Mouse (Mus musculus) forebrain, embryonic 15.5 days (tissue): ENCODE data around the gene Dapp1. TPM values are rescaled to one million over a fixed set of nuclear protein-coding genes. Genes with fewer than 3 reads are reported as not detected.

ENCODE experiments used
- ATAC-seq: fragments of 200-750 bp; cut with Nextera tagmentation; replicated peaks from 2 replicates; pipeline ENCODE4 v1.8.0; 2017; ENCODE audit warnings: mild to moderate bottlenecking, moderate TSS enrichment, moderate library complexity
- H3K27ac ChIP-seq: fragments of 300-500 bp; sonication (generic); replicated peaks from 2 replicates; pipeline ENCODE4 v1.5.1; 2015; ENCODE audit warnings: mild to moderate bottlenecking, inconsistent platforms
- H3K27me3 ChIP-seq: fragments of 300-500 bp; sonication (generic); 2 replicates; pipeline ENCODE4 v1.6.1; 2015; ENCODE audit warnings: inconsistent platforms
- H3K36me3 ChIP-seq: fragments of 300-500 bp; sonication (generic); 2 replicates; pipeline ENCODE4 v1.6.1; 2015; ENCODE audit warnings: mild to moderate bottlenecking, inconsistent platforms
- H3K4me1 ChIP-seq: fragments of 300-500 bp; sonication (generic); 2 replicates; pipeline ENCODE4 v1.6.1; 2015; ENCODE audit warnings: inconsistent platforms
- H3K4me2 ChIP-seq: fragments of 300-500 bp; sonication (generic); replicated peaks from 2 replicates; pipeline ENCODE4 v1.6.1; 2015; ENCODE audit warnings: mild to moderate bottlenecking, inconsistent platforms
- H3K4me3 ChIP-seq: fragments of 300-500 bp; sonication (generic); 2 replicates; pipeline ENCODE4 v1.5.1; 2015; ENCODE audit warnings: mild to moderate bottlenecking, inconsistent platforms
- H3K9ac ChIP-seq: fragments of 300-500 bp; sonication (generic); replicated peaks from 2 replicates; pipeline ENCODE4 v1.6.1; 2015; ENCODE audit warnings: mild to moderate bottlenecking, inconsistent platforms
- H3K9me3 ChIP-seq: fragments of 300-500 bp; sonication (generic); 2 replicates; pipeline ENCODE4 v1.6.1; 2016; ENCODE audit warnings: inconsistent platforms
- WGBS: fragments of 180-500 bp; shearing (Covaris S2); methylation state at CpG from one replicate; pipeline ENCODE4 v1.1.7; 2015; ENCODE audit warnings: mixed read lengths; 5-methylcytosine and 5-hydroxymethylcytosine counted together
- polyA plus RNA-seq: library from polyadenylated mRNA; unstranded; fragments of >200 nt; fragmentation: Nextera tagmentation; extraction: Ambion mirVana; gene quantifications from 2 replicates; pipeline ENCODE4 v1.2.1, GENCODE M21; 2015

Gene Dapp1
- polyA plus RNA-seq, 1 experiment from 2014 or later: 4.3 TPM

DNA sequence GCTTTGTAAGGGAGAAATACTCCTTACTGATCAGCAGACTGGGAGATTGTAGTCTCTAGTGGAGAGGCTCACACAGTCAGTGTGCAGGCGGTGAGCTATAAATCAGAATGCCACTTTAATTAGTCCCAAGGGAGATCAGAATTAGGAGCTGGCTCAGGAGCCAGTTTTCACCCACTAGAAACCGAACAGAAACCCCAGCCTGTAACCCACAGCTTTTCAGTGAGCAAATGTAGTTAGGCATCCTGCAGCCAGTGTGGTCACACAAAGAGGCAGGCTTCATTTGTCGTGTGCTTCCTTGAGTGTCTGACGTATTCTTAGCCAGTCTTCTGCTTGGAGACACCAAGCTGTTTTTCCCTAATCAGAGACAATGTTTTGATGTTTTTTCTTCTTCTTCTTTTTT, 85.0 kb downstream of the Dapp1 start:
- H3K27ac ChIP-seq: no peak overlapping the region
- H3K36me3 ChIP-seq: peaks cover 14% of the 10 kb centered on the region
- H3K4me1 ChIP-seq: no peaks in the 10 kb centered on the region
- H3K27me3 ChIP-seq: no peaks in the 10 kb centered on the region
- H3K9me3 ChIP-seq: no peaks in the 10 kb centered on the region
- ATAC-seq: no peak
- H3K4me2 ChIP-seq: no peak overlapping the region
- 78% methylated on average over 4 of the region's 4 CpGs for WGBS
- H3K9ac ChIP-seq: no peak overlapping the region
- no peak overlapping the region for H3K4me3 ChIP-seq

DNA sequence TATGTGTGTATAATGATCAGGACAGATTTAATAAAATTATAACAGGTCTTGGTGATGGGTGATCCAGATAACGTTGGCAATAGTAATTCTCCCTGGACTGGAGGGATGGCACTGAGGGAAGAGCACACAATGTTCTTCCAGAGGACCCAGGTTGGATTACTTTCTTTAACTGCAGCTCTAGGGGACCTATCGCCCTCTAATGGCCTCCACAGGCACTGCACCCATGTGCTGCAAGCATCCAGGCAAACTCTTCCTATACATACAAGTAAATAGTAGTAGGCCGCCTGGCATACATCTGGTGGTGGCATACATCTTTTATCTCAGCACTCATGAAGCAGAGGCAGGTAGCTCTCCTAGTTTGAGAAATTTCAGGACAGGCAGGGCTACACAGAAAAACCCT, 86.1 kb downstream of the Dapp1 start:
- H3K9me3 ChIP-seq: no peaks in the 10 kb centered on the region
- no peak overlapping the region for H3K9ac ChIP-seq
- no peak overlapping the region for H3K4me3 ChIP-seq
- peaks cover 14% of the 10 kb centered on the region for H3K36me3 ChIP-seq
- WGBS: 93% methylated on average over 3 of the region's 3 CpGs
- H3K27me3 ChIP-seq: no peaks in the 10 kb centered on the region
- no peak overlapping the region for H3K4me2 ChIP-seq
- ATAC-seq: no peak
- H3K4me1 ChIP-seq: no peaks in the 10 kb centered on the region
- no peak overlapping the region for H3K27ac ChIP-seq

DNA sequence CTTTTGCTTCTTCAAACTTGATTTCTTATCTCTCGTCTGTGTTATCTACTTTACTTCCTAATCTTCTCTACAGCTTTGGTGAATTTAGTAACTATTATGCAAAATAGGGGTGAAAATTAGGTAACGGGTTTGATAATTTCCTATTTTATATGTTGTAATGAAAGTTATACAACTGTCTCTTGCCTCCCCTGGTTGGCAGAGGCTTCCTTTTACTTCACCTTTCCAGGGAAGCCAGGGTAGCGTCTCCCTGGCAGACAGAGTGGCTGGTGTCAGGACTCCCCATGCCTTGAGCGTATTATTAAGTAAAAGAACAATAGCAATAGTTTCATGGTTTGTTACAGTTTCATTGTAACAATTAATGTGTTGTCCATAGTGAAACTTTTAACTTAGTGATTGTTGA, 87.6 kb downstream of the Dapp1 start:
- H3K27me3 ChIP-seq: no peaks in the 10 kb centered on the region
- no peak overlapping the region for H3K27ac ChIP-seq
- H3K36me3 ChIP-seq: peaks cover 23% of the 10 kb centered on the region
- H3K4me1 ChIP-seq: no peaks in the 10 kb centered on the region
- H3K9me3 ChIP-seq: no peaks in the 10 kb centered on the region
- H3K9ac ChIP-seq: no peak overlapping the region
- no peak for ATAC-seq
- 83% methylated on average over 4 of the region's 4 CpGs for WGBS
- no peak overlapping the region for H3K4me3 ChIP-seq
- no peak overlapping the region for H3K4me2 ChIP-seq

DNA sequence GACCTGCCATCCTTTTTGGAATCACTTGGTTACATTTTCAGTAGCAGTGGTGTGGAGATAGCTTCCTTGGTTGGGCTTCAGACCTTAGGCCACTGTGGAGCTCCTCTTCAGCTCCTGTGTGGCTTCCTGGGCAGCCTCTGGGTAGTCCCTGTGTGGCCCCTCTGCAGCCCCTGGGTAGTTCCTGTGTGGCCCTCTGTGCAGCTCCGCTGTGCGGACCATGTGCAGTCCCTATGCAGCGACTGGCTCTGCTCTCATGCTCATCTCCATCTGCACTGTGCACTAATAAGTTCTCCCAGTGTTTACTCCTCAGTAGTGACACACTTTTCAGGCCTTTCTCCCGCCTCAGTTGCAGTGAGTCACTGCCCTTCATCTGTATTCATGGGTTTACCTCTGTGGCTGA, 89.2 kb downstream of the Dapp1 start:
- Histone ChIP-seq H3K4me3 (no peak overlapping the region), H3K27ac (no peak overlapping the region), H3K36me3 (peaks cover 23% of the 10 kb centered on the region), H3K27me3 (no peaks in the 10 kb centered on the region), H3K9ac (no peak overlapping the region), H3K4me1 (peaks cover 6% of the 10 kb centered on the region; the same call in 1 of the 2 replicates), H3K9me3 (no peaks in the 10 kb centered on the region), H3K4me2 (no peak overlapping the region)
- ATAC-seq: no peak
- WGBS: 73% methylated on average over 4 of the region's 4 CpGs

DNA sequence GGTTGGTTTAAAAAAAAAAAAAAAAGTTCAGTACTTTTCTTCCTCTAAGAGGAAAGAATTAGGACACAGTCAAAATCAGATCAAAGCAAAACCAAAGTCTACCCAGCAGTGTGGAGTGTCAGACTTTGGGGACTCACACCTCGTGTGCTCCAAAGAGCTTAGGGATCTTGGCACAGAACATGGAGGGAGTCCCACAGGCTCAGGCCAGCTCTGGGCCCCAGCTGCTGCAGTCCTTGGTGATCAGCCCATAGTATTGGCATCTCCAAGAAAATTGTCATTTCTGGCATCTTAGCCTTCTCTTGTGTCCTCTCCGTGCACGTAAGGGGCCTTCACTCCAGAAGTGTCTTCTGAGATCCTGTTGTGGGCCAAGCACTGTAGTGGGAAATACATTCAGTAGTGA, 90.3 kb downstream of the Dapp1 start:
- Histone ChIP-seq H3K9ac (no peak overlapping the region), H3K4me1 (peaks cover 6% of the 10 kb centered on the region; the same call in 1 of the 2 replicates), H3K27me3 (no peaks in the 10 kb centered on the region), H3K36me3 (peaks cover 23% of the 10 kb centered on the region), H3K9me3 (no peaks in the 10 kb centered on the region), H3K4me3 (no peak overlapping the region), H3K4me2 (no peak overlapping the region), H3K27ac (no peak overlapping the region)
- 82% methylated on average over 3 of the region's 3 CpGs for WGBS
- no peak for ATAC-seq

DNA sequence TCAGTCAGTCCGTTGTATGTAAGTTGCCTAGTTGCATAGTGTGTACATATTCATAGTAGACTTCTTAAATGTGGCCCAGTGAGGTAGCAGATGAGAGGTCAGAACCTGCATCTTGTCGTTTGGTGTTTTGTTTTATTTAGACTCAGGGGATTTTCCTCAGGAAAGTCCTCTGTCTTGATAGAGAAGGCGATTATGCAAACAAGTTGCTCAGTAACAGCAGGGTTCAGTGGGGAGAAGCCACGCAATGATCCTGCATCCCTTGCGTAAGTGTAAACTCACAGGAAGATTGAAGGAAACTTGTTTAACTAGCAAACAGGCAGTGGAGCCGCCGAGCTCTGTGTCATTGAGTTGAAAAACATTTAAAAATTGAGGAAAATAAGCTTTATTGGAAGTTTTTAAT, 93.4 kb downstream of the Dapp1 start:
- H3K4me3 ChIP-seq: no peak overlapping the region
- peaks cover 6% of the 10 kb centered on the region; the same call in 1 of the 2 replicates for H3K4me1 ChIP-seq
- no peaks in the 10 kb centered on the region for H3K27me3 ChIP-seq
- no peaks in the 10 kb centered on the region for H3K9me3 ChIP-seq
- no peak overlapping the region for H3K9ac ChIP-seq
- 51% methylated on average over 7 of the region's 7 CpGs for WGBS
- H3K36me3 ChIP-seq: peaks cover 10% of the 10 kb centered on the region; the same call in 1 of the 2 replicates
- no peak overlapping the region for H3K27ac ChIP-seq
- no peak for ATAC-seq
- H3K4me2 ChIP-seq: no peak overlapping the region

DNA sequence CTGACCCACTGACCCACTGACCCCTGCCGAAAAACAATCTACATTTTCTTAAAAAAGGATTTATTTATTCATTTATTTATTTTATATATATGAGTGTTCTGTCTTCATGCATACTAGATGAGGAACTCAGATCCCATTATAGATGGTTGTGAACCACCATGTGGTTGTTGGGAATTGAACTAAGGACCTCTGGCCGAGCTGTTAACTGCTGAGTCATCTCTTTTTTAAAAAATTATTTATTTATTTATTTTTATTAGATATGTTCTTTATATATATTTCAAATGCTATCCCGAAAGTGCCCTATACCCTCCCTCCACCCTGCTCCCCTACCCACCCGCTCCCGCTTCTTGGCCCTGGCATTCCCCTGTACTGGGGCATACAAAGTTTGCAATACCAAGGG, 100.3 kb downstream of the Dapp1 start:
- H3K9ac ChIP-seq: no peak overlapping the region
- H3K27ac ChIP-seq: no peak overlapping the region
- H3K4me1 ChIP-seq: no peaks in the 10 kb centered on the region
- no peak overlapping the region for H3K4me3 ChIP-seq
- H3K36me3 ChIP-seq: peaks cover 3% of the 10 kb centered on the region; the same call in 1 of the 2 replicates
- WGBS: 94% methylated on average over 5 of the region's 5 CpGs
- no peaks in the 10 kb centered on the region for H3K27me3 ChIP-seq
- ATAC-seq: no peak
- no peaks in the 10 kb centered on the region for H3K9me3 ChIP-seq
- no peak overlapping the region for H3K4me2 ChIP-seq

Other genes starting within 250 kb of the Dapp1 start
- gene H2afz, start 117.1 kb downstream of the Dapp1 start, polyA plus RNA-seq: 1,422 and 1,532 TPM in 2 replicates
- gene Dnajb14, start 113.9 kb downstream of the Dapp1 start, polyA plus RNA-seq: 12.9 and 14.4 TPM in 2 replicates
- 136 and 138 TPM in 2 replicates for gene Lamtor3, start 63.0 kb downstream of the Dapp1 start, polyA plus RNA-seq
- gene 1110002E22Rik, start 83.5 kb upstream of the Dapp1 start, polyA plus RNA-seq: 0.14 and 0.22 TPM in 2 replicates
- 0.15 TPM in 1 of 2 replicates, not detected in the other for gene Gm5105, start 85.8 kb upstream of the Dapp1 start, polyA plus RNA-seq
- 7.0 and 7.5 TPM in 2 replicates for gene Trmt10a, start 161.9 kb upstream of the Dapp1 start, polyA plus RNA-seq
- 8.6 and 8.7 TPM in 2 replicates for gene Mttp, start 163.4 kb upstream of the Dapp1 start, polyA plus RNA-seq
- gene 4930579F01Rik, start 212.3 kb upstream of the Dapp1 start, polyA plus RNA-seq: not detected in 2 replicates
- 0.15 and 1.1 TPM in 2 replicates for gene Adh7, start 236.2 kb upstream of the Dapp1 start, polyA plus RNA-seq